Mouse (Mus musculus) layer of hippocampus, postnatal 25 days (tissue): ENCODE data around the gene 2300009A05Rik. TPM values are rescaled to one million over a fixed set of nuclear protein-coding genes. Genes with fewer than 3 reads are reported as not detected.

ENCODE experiments used
- DNase-seq, 2 experiments: peaks; one replicate each; pipeline ENCODE4 v3.0.0; 2022; ENCODE audit warnings: mixed read lengths in 2 of 2, low spot score in 1 of 2; ENCODE audit errors: extremely low spot score in 1 of 2
- total RNA-seq, 2 experiments: library from RNA; stranded (reverse); gene quantifications; 2 replicates each; pipeline ENCODE4 v1.2.3; 2021

Gene 2300009A05Rik
- total RNA-seq, result 10 to 100 TPM; 30.6 to 35.8 TPM

- DNase-seq, result peak; percentile 89 to 92
Measured at GRCm38 (mm10) chr9:63398611-63399462, at the start of gene 2300009A05Rik. 2300009A05Rik (minus strand) TSS chr9:63399246.

GRCm38 (mm10) chr9:63443695-63444094 lies 44.6 kb upstream of the 2300009A05Rik start:
- DNase-seq, result no peak

- DNase-seq, result no peak
Measured at GRCm38 (mm10) chr9:63430652-63431051, 31.6 kb upstream of the 2300009A05Rik start.

DNA sequence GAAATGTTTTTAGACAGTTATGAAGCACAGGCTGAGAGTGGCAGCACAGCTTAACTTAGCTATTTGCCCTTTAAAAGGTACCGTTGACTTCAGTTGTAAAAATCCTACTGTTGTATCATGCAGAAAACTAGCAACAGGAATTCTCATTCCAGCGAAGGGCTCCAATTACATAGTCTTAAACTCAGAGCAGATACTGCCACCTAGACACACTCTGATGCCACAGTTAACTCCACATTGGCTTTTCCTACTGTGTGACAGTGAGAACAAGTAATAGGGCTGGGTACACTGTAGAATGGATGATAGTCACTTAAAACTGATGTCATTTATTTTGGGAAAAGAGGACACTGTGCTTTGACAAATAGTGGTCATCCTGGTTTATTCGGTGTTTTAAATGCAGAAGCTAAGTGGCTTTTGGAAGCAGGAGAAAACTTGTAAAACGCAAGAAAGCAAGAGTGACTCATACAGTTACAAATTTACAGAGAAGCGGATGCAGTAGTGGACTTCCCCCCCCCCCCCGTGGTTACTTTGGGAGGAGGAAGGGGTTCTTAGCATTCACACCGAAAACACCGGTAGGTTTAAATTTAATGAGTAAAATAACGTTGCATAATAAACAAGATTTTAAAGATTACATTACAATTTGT lies 22.2 kb upstream of the 2300009A05Rik start:
- no peak for DNase-seq

DNA sequence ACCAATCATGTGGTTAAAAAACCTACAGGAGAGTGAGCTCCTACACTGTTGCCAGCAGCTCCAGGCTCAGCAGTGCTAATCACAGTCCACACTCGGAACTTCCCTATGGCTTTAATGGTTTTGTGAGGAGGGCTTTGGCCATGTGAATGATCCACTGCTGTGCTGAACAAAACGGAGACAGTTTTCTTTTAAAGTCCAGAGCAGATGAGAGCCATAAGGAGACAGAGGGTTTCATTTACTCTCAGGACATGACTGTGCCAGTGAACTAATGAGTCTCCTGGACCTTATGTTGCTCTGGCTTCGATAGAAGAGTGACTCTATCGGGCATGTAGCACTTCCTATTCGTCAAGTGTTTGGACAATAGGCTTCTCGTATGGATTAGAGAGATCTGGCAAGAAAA lies 21.4 kb upstream of the 2300009A05Rik start:
- no peak for DNase-seq

GRCm38 (mm10) chr9:63400176-63400575 lies 1.1 kb upstream of the 2300009A05Rik start:
- DNase-seq, result no peak

GRCm38 (mm10) chr9:63399463-63399815 lies 393 bp upstream of the 2300009A05Rik start:
- no peak for DNase-seq

- DNase-seq, result no peak
Measured at GRCm38 (mm10) chr9:63395612-63396011, 3.4 kb downstream of the 2300009A05Rik start.

GRCm38 (mm10) chr9:63391307-63391706 lies 7.7 kb downstream of the 2300009A05Rik start:
- DNase-seq, result no peak

DNA sequence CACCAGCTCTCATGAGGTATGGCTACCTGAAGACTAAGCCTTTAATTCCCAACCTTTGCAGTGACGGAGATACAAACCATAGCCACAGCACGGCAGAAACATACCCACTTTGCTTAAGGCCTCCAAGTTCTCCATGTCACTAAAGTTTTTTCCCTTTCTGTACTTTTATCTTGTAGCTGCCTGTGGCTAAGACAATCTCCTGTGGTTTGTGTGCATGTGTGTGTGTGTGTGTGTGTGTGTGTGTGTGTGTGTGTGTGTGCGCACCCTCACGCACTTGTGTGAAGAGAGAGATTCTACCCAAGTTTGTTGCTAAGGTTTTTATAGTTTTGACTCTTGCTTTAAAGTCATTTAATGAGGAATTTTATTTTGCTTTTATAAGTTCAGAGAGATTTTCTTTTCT lies 16.3 kb downstream of the 2300009A05Rik start:
- DNase-seq, result no peak

DNA sequence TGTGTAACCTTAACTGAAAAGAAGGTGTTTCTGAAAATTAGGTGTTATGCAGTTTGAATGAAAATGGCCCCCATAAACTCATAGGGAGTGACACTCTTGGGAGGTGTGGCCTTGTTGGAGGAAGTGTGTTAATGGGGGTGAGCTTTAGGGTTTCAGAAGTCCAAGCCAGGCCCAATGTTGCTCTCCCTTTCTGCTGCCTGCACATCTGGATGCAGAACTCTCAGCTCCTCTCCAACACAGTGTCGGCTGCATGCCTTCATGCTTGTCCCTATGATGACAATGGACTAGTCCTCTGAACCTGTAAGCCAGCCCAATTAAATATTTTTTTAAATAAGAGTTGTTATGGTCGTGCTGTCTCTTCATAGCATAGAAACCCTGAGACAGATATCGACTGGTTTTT lies 18.7 kb downstream of the 2300009A05Rik start:
- no peak for DNase-seq

GRCm38 (mm10) chr9:63378174-63378573 lies 20.9 kb downstream of the 2300009A05Rik start:
- DNase-seq, result no peak

DNA sequence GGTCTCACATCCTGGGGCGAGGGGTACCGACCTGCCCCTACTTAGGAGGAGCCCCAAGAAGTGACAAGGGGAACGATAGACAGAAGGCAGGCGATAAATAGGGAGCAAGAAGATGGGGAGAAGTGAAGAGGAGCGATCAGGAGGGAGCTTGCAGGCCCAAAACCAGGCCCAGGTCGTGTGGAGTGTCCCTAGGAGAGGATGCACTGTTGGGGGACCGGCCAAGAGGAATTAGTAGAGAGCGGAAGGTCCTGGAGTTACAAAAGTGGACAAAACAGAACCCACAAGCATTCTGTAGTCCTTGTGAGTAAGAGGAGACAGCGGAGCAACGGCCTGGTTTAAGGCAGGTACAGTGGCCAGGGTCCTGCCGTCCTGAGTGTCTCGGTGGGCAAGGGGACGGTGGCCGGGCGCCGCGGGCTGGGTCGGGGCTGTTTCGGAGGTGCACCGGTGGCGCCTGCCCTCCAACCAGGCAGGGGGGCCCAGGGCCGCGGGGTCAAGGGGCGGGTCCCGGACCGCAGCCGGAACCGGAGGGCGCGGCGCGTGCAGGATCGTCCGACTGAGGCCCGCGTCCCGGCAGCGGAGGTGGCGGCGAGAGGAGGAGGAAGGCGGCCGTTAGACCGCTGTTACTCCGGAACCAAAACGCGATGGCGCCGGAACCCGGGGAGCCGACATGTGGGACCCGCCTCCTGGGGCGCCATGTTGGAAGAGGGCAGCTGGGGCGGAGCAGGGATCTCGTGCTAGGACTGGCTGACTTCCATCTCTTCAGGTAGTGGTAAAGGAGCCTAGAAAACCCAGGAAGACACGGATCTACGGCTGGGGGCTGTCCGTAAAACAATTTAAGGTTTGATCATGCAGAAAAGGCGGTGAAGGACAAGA lies 21.5 kb downstream of the 2300009A05Rik start, which contains the start of gene Map2k5:
TSS of gene Map2k5 (minus strand) at position 633 of the 873 bp plus-strand sequence.
- DNase-seq, result peak; percentile 85 to 87

DNA sequence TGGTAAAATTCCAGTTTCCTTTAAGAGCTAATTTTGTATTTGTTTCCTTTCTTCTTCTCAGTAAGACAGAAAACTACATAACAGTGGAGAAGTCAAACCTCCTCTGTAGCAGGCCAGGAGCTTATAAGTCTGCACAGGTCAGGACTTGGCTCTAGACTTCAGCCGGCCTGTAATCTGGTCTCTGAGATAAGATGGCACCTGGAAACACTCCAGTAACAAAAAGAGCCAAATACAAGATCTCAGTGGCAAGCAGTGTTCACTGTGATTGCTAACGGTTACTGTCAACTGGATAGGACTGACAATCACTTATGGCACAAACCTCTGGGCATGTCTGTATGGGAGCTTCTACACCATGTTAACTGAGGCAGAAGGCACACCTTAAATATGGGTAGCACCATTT lies 25.7 kb downstream of the 2300009A05Rik start:
- DNase-seq, result no peak

- DNase-seq, result no peak
Measured at GRCm38 (mm10) chr9:63372541-63372940, 26.5 kb downstream of the 2300009A05Rik start.

- DNase-seq, result no peak
Measured at GRCm38 (mm10) chr9:63360410-63360809, 38.6 kb downstream of the 2300009A05Rik start.

DNA sequence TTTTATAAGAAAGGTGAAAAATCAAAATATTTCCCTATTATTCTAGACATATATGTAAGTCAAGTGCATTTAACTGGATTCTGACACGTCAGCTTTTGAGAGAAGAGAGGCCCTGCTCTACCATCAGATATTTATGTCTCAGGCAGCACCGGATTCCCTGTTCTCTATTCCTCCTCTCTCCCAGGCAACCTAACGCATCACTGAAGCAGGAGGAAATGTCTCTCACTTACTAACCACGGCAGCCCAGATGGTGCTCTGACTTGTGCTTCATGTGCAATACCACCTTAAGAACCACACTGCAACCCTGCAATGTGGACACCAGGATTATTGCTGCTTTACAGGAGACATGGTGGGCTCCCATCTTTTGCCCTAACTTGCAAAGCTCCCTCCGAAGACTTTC lies 40.0 kb downstream of the 2300009A05Rik start:
- no peak for DNase-seq

DNA sequence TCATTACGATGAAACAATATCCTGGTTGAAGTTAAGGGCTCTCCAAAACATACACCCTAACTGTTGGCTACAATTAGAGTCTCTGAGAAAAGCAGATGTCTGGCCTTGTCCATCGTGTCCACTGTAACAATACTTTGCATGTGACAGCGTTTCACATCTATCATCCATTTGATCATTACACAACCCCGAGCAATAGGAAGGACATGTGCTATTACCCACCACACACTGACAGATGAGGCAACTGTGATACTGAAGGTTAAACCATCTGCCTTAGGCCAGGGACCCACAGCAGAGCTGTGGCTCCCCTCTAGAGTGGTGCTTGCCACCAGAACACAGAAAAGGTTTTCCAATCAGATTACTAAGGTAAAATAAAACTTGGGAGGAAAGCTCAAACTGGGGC lies 42.3 kb downstream of the 2300009A05Rik start:
- no peak for DNase-seq

DNA sequence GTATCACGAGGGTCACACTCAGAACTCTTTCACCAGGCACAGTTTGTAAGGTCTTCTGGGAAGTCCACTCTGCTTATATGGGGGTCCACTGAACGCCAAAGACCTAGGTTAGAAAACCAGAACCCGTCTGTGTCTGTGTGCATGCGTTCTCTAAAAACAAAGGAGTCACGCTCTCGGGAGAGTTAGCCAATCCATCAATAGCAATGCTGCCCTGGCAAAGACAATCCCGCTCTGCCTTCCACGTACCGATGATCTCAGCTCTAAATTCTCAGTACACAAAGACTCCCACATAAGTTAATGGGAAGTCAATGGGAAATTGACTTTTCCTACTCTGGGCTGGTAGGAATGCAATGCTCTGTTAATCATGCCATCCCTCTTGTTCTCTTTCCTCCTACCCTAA lies 42.8 kb downstream of the 2300009A05Rik start:
- DNase-seq, result no peak

GRCm38 (mm10) chr9:63354168-63354567 lies 44.9 kb downstream of the 2300009A05Rik start:
- no peak for DNase-seq

GRCm38 (mm10) chr9:63350030-63350429 lies 49.0 kb downstream of the 2300009A05Rik start:
- DNase-seq, result no peak
